ENCODE assay signal across 8 mouse cellular contexts in the genomic region with DNA sequence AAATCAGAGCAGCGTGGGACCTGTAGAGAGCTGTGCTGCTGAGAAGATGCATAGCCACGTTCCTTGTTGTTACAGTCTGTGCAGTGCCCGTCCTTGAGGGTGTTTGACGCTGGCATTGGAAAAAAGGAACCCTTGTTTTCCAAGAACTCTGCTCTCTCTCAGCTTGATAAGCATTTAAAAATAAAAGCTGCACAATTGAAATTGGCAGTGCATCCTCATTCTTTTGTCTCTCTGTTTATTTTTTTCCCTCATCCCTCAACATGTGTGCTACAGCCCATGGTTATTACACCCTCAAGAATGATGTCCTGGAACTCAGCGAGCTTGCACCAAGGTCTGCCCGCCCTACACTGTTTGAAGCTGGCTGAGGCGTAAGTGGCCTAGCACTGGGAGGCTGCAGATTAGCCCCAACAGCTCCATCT.
DNase-seq lines count a peak whose midpoint lies in the region; ATAC-seq and TF ChIP-seq lines count a peak whose summit lies in the region.

No protein-coding gene starts in this region.

- no peak overlapping the region for H3K4me2 ChIP-seq in kidney, embryonic 14.5 days (replicated peaks; ENCODE audit: low read depth, low read length)
- H3K4me2 ChIP-seq in hindbrain, embryonic 14.5 days (replicated peaks), result no peak overlapping the region
- H3K4me2 ChIP-seq in neural tube, embryonic 15.5 days, result no peak overlapping the region

- no peak overlapping the region for H3K9ac ChIP-seq in kidney, embryonic 14.5 days (ENCODE audit: low read depth, low read length)
- no peak overlapping the region for H3K9ac ChIP-seq in hindbrain, embryonic 14.5 days
- no peak overlapping the region for H3K9ac ChIP-seq in neural tube, embryonic 15.5 days (replicated peaks)

- H3K27ac ChIP-seq in kidney, embryonic 14.5 days (ENCODE audit: low read depth, low read length), result peak overlapping the region; percentile 86; the same call in 1 of the 2 replicates
- H3K27ac ChIP-seq in embryonic fibroblast, embryonic 13.5 days (ENCODE audit: insufficient read depth, low read length), result peak overlapping the region; percentile 98
- H3K27ac ChIP-seq in hindbrain, embryonic 14.5 days, result peak overlapping the region; percentile 17; the same call in 1 of the 2 replicates
- peak overlapping the region; percentile 80 for H3K27ac ChIP-seq in neural tube, embryonic 15.5 days (replicated peaks)
- H3K27ac ChIP-seq in kidney, adult 2 months (ENCODE audit: insufficient read depth, low read depth, low read length), result no peak overlapping the region

- no peak for DNase-seq in kidney, postnatal 4 days
- peak; percentile 40 to 59 for DNase-seq in adrenal gland, postnatal 36 days
- DNase-seq in hindbrain, embryonic 14.5 days (ENCODE audit: low spot score), result no peak
- DNase-seq in kidney, adult 2 months, result no peak

- no peaks in the 10 kb centered on the region for H3K27me3 ChIP-seq in kidney, embryonic 14.5 days (ENCODE audit: control insufficient read depth, insufficient read depth, low read length)
- no peaks in the 10 kb centered on the region for H3K27me3 ChIP-seq in hindbrain, embryonic 14.5 days (ENCODE audit: control insufficient read depth, insufficient read depth, low read length)
- no peaks in the 10 kb centered on the region for H3K27me3 ChIP-seq in neural tube, embryonic 15.5 days (replicated peaks)
- H3K27me3 ChIP-seq in kidney, adult 2 months (replicated peaks; ENCODE audit: control insufficient read depth, insufficient read depth, low read length), result no peaks in the 10 kb centered on the region

- no peak for TF ChIP-seq CTCF in embryonic fibroblast, embryonic 13.5 days (IDR thresholded peaks at IDR 0.05; ENCODE audit: borderline replicate concordance, insufficient read depth, low read length)
- TF ChIP-seq CTCF in kidney, adult 2 months (conservative IDR thresholded peaks at IDR 0.05; ENCODE audit: insufficient read depth, insufficient read length, low read depth, low read length), result no peak

- WGBS in kidney, embryonic 14.5 days, result 78% methylated on average over 7 of the region's 7 CpGs
- WGBS in hindbrain, embryonic 14.5 days, result 52% methylated on average over 7 of the region's 7 CpGs
- WGBS in neural tube, embryonic 15.5 days, result 42% methylated on average over 7 of the region's 7 CpGs
- WGBS in kidney, adult 2 months, result 79% methylated on average over 7 of the region's 7 CpGs

- ATAC-seq in kidney, embryonic 14.5 days (ENCODE audit: low FRiP score, low TSS enrichment), result no peak
- no peak for ATAC-seq in hindbrain, embryonic 14.5 days (ENCODE audit: low FRiP score)
- ATAC-seq in neural tube, embryonic 15.5 days (ENCODE audit: low FRiP score), result no peak
- ATAC-seq in inflammation-experienced regulatory T-cells, adult 6 months, result no peak

- no peak overlapping the region for H3K4me3 ChIP-seq in kidney, embryonic 14.5 days (ENCODE audit: low read length)
- H3K4me3 ChIP-seq in embryonic fibroblast, embryonic 13.5 days (ENCODE audit: insufficient read depth, low read length), result no peak overlapping the region
- no peak overlapping the region for H3K4me3 ChIP-seq in hindbrain, embryonic 14.5 days (replicated peaks; ENCODE audit: low read length)
- H3K4me3 ChIP-seq in neural tube, embryonic 15.5 days (replicated peaks), result no peak overlapping the region
- H3K4me3 ChIP-seq in kidney, adult 2 months (ENCODE audit: insufficient read depth, low read depth, low read length), result no peak overlapping the region

- no peaks in the 10 kb centered on the region for H3K9me3 ChIP-seq in kidney, embryonic 14.5 days (ENCODE audit: control insufficient read depth, low read length)
- no peaks in the 10 kb centered on the region for H3K9me3 ChIP-seq in hindbrain, embryonic 14.5 days (ENCODE audit: control insufficient read depth, low read length)
- H3K9me3 ChIP-seq in neural tube, embryonic 15.5 days (replicated peaks), result no peaks in the 10 kb centered on the region

- H3K36me3 ChIP-seq in kidney, embryonic 14.5 days (ENCODE audit: control insufficient read depth, insufficient read depth, low read length), result no peaks in the 10 kb centered on the region
- 0 out of 2 replicates have a peak, but pooled peaks cover 3% of the 10 kb centered on the region for H3K36me3 ChIP-seq in hindbrain, embryonic 14.5 days (replicated peaks; ENCODE audit: control insufficient read depth, insufficient read depth)
- no peaks in the 10 kb centered on the region for H3K36me3 ChIP-seq in neural tube, embryonic 15.5 days
- H3K36me3 ChIP-seq in kidney, adult 2 months (ENCODE audit: control insufficient read depth, insufficient read depth, low read length), result no peaks in the 10 kb centered on the region

- H3K4me1 ChIP-seq in kidney, embryonic 14.5 days (ENCODE audit: control insufficient read depth, insufficient read depth, low read length), result peaks cover 24% of the 10 kb centered on the region; the same call in 1 of the 2 replicates
- peaks cover 41% of the 10 kb centered on the region for H3K4me1 ChIP-seq in embryonic fibroblast, embryonic 13.5 days (ENCODE audit: control insufficient read depth, insufficient read depth, low read length)
- peaks cover 37% of the 10 kb centered on the region for H3K4me1 ChIP-seq in hindbrain, embryonic 14.5 days (replicated peaks; ENCODE audit: control insufficient read depth, insufficient read depth, low read length)
- H3K4me1 ChIP-seq in neural tube, embryonic 15.5 days, result peaks cover 41% of the 10 kb centered on the region
- no peaks in the 10 kb centered on the region for H3K4me1 ChIP-seq in kidney, adult 2 months (ENCODE audit: control insufficient read depth, insufficient read depth, low read length)

- no peak for TF ChIP-seq POLR2A in embryonic fibroblast, embryonic 13.5 days (IDR thresholded peaks at IDR 0.05; ENCODE audit: low read depth, low read length)
- TF ChIP-seq POLR2A in kidney, adult 2 months (IDR thresholded peaks at IDR 0.05; ENCODE audit: low read depth, low read length), result no peak

Comparison
In these comparisons a context has a peak if more than half of its experiments do, and no peak if none do; other contexts are left out.
1. DNase-seq: peak in adrenal gland, postnatal 36 days (2 of 2); none in kidney, postnatal 4 days (0 of 2), hindbrain, embryonic 14.5 days (single experiment) and kidney, adult 2 months (single experiment).